Mouse (Mus musculus): Measurements from ENCODE around the gene Rbl2. TPM values are rescaled to one million over a fixed set of nuclear protein-coding genes. Genes with fewer than 3 reads are reported as not detected.

The Rbl2 gene
- polyA plus RNA-seq, 1 experiment from 2014 or later: 13.6 TPM

DNA sequence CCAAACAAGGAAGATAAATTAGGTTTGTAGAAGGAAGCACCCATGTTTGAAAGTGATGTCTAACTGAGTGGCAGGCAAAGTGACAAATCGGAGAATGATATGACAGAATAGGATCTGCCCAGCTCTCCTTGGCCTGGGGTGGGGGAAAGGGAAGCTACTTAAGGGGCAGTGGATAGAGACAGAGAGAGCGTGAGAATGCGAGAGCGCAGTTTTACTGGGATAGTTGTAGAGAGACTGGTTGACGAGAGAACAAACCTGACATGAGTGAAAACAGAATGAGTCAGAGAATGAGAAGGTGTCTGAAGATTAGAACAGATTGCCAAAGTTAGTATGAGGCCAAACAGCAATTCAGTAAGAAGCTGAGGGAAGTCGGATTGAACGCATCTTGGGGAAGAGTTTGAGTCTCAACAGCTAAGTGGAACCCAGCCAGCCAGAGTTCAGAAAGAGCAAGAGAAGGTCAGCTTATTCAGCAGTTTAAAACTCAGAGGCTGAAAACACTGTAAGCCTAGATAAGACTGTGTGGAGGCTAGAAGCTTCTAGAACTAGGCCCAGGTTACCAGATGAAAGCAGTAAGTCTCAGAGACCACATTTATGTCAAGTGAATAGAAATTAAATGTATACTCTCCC lies 9.9 kb upstream of the Rbl2 start:
- no peak overlapping the region for H3K4me2 ChIP-seq
- H3K27me3 ChIP-seq (ENCODE audit: control insufficient read depth, insufficient read depth, low read length): no peaks in the 10 kb centered on the region
- no peak overlapping the region for H3K4me3 ChIP-seq (ENCODE audit: low read depth, low read length)
- H3K9ac ChIP-seq (ENCODE audit: low read length): no peak overlapping the region
- H3K36me3 ChIP-seq (ENCODE audit: control insufficient read depth, insufficient read depth, low read length): no peaks in the 10 kb centered on the region
- 93% methylated on average over 7 of the region's 7 CpGs for WGBS
- no peak overlapping the region for H3K27ac ChIP-seq (ENCODE audit: low read depth, low read length)
- DNase-seq (ENCODE audit: low spot score, missing footprints): no peak
- no peak for ATAC-seq (ENCODE audit: low FRiP score)
- H3K9me3 ChIP-seq (ENCODE audit: control insufficient read depth, low read length): no peaks in the 10 kb centered on the region
- no peaks in the 10 kb centered on the region for H3K4me1 ChIP-seq (ENCODE audit: control insufficient read depth, insufficient read depth, low read length)

DNA sequence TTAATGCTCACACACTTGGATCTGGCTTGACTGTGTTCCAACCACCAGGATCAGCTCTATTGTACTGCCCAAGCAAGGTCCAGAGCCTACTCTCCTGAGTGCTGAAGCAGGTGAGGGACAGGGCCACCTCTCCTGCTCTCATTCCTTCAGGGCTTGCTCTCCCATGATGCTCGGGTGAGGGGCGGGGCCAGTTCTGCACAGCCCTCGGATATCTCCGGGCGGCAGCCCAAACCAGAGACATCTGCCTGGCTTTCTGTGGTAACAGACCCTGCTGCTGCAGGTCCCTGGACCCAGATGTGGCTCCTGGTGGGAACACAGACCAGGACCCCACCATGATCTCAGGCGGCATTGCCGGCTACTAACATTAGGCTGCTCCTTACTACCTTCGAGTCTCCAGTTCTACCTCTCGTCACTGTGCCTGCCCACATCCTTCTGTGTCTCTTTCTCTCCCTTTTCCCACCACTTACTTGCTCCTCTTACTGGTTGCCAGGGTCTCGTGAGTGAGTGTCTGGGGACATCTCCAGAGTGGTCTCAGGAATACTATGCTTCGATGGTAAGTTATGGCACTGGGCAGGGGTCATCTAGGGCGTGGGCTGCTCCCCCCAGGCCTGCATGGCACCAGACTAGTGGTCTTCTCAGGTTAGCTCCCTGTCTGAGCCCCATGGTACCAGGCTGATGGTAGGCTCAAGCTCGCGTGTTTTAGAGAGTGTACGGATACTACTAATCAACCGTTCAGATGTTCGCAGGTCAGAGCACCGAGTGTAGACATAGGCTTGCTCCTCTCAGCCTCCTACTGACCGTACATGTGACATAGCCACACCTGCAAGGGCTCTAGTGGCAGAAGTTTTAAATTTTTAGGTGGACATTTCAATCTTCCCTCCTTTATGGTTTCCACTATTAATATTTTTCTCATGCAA lies 9.0 kb upstream of the Rbl2 start:
- Histone ChIP-seq H3K4me1 (ENCODE audit: control insufficient read depth, insufficient read depth, low read length) (no peaks in the 10 kb centered on the region), H3K4me3 (ENCODE audit: low read depth, low read length) (no peak overlapping the region), H3K36me3 (ENCODE audit: control insufficient read depth, insufficient read depth, low read length) (no peaks in the 10 kb centered on the region), H3K27me3 (ENCODE audit: control insufficient read depth, insufficient read depth, low read length) (no peaks in the 10 kb centered on the region), H3K9ac (ENCODE audit: low read length) (no peak overlapping the region), H3K4me2 (no peak overlapping the region), H3K9me3 (ENCODE audit: control insufficient read depth, low read length) (no peaks in the 10 kb centered on the region), H3K27ac (ENCODE audit: low read depth, low read length) (no peak overlapping the region)
- 81% methylated on average over 19 of the region's 19 CpGs for WGBS
- no peak for DNase-seq (ENCODE audit: low spot score, missing footprints)
- ATAC-seq (ENCODE audit: low FRiP score): no peak

DNA sequence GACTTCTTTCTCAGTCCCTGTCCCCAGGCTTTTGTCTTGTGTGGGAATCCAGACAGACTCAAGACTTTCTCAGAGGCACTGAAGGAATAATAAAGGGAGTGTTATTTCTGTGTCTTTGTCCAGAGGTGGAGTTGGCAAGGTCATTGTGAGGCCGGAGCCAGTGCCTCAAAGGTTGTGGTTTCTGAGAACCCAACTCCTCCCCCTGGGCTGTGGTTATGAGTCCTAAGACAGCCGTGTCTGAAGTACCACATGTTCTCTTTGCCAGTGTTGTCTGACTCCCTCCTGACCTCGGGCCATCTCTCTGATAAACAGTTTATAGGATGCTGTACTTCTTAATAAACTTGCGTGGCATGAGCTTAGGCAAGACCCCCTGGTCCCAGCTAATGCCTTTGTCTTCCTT lies 4.7 kb upstream of the Rbl2 start:
- 90% methylated on average over 4 of the region's 4 CpGs for WGBS
- no peak overlapping the region for H3K27ac ChIP-seq (ENCODE audit: low read depth, low read length)

DNA sequence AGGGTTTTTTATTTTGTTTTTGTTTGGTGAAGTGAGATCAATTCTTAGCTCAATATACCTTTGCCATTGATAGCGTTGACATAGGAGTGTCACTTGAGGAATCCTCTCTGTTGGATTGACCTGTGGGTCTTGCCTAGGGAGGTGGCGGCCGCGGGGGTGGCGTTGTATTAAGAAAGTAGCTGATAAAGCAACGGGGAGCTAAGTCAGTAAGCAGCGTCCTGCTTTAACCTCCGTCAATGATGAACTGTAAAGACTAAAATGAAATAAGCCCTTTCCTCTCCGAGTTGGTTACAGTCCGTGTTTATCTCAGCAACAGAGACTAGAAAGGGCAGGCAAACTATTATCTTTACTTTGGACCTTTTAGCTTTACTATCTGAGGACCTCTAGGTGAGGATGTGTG lies 450 bp upstream of the Rbl2 start:
- no peak for DNase-seq (ENCODE audit: low spot score, missing footprints)
- no peaks in the 10 kb centered on the region for H3K27me3 ChIP-seq (ENCODE audit: control insufficient read depth, insufficient read depth, low read length)
- no peaks in the 10 kb centered on the region for H3K36me3 ChIP-seq (ENCODE audit: control insufficient read depth, insufficient read depth, low read length)
- WGBS: 10% methylated on average over 10 of the region's 10 CpGs
- peak overlapping the region; percentile 69 for H3K4me3 ChIP-seq (ENCODE audit: low read depth, low read length)
- H3K27ac ChIP-seq (ENCODE audit: low read depth, low read length): no peak overlapping the region
- no peaks in the 10 kb centered on the region for H3K9me3 ChIP-seq (ENCODE audit: control insufficient read depth, low read length)
- H3K4me2 ChIP-seq: peak overlapping the region; percentile 66
- H3K9ac ChIP-seq (ENCODE audit: low read length): peak overlapping the region; percentile 24; the same call in 1 of the 2 replicates
- no peak; the same call in 1 of the 2 replicates for ATAC-seq (ENCODE audit: low FRiP score)
- peaks cover 4% of the 10 kb centered on the region for H3K4me1 ChIP-seq (ENCODE audit: control insufficient read depth, insufficient read depth, low read length)

More for the DNA sequence above, 4.7 kb upstream of the Rbl2 start:
- DNase-seq (ENCODE audit: low spot score, missing footprints) (no peak), ATAC-seq (ENCODE audit: low FRiP score) (no peak)
- Histone ChIP-seq H3K4me2 (no peak overlapping the region), H3K9me3 (ENCODE audit: control insufficient read depth, low read length) (no peaks in the 10 kb centered on the region), H3K4me1 (ENCODE audit: control insufficient read depth, insufficient read depth, low read length) (no peaks in the 10 kb centered on the region), H3K4me3 (ENCODE audit: low read depth, low read length) (no peak overlapping the region), H3K36me3 (ENCODE audit: control insufficient read depth, insufficient read depth, low read length) (no peaks in the 10 kb centered on the region), H3K9ac (ENCODE audit: low read length) (no peak overlapping the region), H3K27me3 (ENCODE audit: control insufficient read depth, insufficient read depth, low read length) (no peaks in the 10 kb centered on the region)

DNA sequence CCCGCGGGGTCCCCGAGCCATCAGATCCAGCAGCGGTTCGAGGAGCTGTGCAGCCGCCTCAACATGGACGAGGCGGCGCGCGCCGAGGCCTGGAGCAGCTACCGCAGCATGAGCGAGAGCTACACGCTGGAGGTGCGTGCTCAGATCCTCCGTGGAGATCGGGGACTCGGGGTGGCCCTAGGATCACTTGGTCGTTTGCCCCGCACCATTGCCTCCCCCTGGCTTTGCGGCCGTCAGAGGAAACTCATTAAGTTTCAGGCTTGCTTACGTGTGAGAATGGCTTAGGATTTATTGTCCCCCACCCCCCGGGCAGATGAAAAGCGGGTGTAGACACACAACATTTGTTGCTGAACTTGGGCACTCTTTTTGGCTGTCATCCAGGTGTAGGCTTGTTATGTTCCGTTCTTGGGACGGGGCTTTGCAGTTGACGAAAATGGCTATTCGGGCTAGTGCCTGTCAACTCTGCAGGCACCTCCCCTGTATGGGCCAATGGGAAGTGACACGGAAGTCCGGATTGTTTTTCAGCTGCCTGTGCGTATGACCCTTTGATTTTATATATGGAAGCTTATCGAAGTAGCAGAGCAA lies 510 bp downstream of the Rbl2 start:
- DNase-seq (ENCODE audit: low spot score, missing footprints): peak; percentile 96
- under 1% methylated on average over 34 of the region's 34 CpGs for WGBS

DNA sequence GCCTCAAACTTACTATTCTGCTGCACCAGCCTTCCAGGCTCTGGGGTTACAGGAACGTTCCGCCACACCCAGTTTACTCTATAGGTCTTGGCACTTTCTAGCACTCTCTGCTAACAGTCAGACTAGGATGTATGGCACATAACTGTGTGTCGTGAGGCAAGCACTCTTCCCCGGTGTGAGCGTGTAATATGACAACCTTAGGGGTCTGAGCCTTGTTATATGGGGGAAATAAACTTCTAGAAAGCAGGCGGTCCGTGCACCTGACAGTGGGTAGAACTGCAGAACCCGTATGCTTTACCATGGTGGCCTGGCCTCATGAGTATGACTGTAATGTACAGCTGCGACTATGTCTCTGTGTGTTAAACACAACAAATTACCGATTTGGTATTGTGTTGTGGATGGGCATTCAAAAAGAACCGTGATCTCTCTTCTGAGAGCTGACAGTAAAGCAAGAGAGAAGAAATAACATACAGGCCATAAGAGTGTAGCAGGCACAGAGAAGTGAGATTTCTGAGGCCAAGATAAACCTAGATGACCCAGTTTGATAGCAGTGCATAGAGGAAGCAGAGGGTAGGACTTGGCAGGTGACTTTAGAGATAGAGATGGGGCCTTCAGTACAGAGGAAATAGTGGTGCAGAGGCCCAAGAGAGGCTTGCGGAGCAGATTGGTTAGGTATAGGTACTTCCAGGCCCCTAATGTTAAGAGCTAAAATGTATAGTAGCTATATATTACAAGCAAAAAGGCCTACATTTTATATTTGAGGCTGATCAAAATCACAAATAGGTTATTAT lies 7.4 kb downstream of the Rbl2 start:
- no peak for ATAC-seq (ENCODE audit: low FRiP score)
- no peaks in the 10 kb centered on the region for H3K27me3 ChIP-seq (ENCODE audit: control insufficient read depth, insufficient read depth, low read length)

More for the DNA sequence above, 510 bp downstream of the Rbl2 start:
- Histone ChIP-seq H3K4me3 (ENCODE audit: low read depth, low read length) (peak overlapping the region; percentile 69), H3K36me3 (ENCODE audit: control insufficient read depth, insufficient read depth, low read length) (no peaks in the 10 kb centered on the region), H3K4me1 (ENCODE audit: control insufficient read depth, insufficient read depth, low read length) (peaks cover 4% of the 10 kb centered on the region), H3K4me2 (peak overlapping the region; percentile 66), H3K9me3 (ENCODE audit: control insufficient read depth, low read length) (no peaks in the 10 kb centered on the region), H3K27me3 (ENCODE audit: control insufficient read depth, insufficient read depth, low read length) (no peaks in the 10 kb centered on the region), H3K9ac (ENCODE audit: low read length) (peak overlapping the region; percentile 73), H3K27ac (ENCODE audit: low read depth, low read length) (0 out of 2 replicates have a peak overlapping the region, but pooled peaks have one; percentile 22)
- ATAC-seq (ENCODE audit: low FRiP score): peak; percentile 82

DNA sequence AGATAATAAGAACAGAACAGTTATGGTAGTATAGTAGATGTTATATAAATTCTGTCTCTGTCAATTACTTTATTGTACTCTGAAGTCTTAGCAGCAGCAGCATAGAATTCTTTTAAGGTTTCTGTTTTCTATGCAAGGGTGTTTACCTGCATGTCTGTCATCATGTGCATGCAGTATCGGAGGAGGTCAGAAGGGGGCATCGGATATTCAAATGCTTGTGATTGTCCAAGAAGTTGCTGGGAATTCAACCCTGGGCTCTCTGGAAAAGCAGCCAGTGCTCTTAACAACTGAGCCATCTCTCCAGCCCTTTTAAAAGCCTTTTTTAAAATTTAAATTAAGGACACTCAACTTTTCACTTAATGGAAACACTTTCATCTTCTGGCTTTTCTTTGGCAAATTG lies 9.8 kb downstream of the Rbl2 start:
- Histone ChIP-seq H3K9me3 (ENCODE audit: control insufficient read depth, low read length) (no peaks in the 10 kb centered on the region), H3K4me3 (ENCODE audit: low read depth, low read length) (no peak overlapping the region), H3K27me3 (ENCODE audit: control insufficient read depth, insufficient read depth, low read length) (no peaks in the 10 kb centered on the region), H3K9ac (ENCODE audit: low read length) (no peak overlapping the region), H3K4me1 (ENCODE audit: control insufficient read depth, insufficient read depth, low read length) (no peaks in the 10 kb centered on the region), H3K4me2 (no peak overlapping the region), H3K27ac (ENCODE audit: low read depth, low read length) (no peak overlapping the region), H3K36me3 (ENCODE audit: control insufficient read depth, insufficient read depth, low read length) (no peaks in the 10 kb centered on the region; the same call in 1 of the 2 replicates)
- ATAC-seq (ENCODE audit: low FRiP score): no peak
- 93% methylated on average over 2 of the region's 2 CpGs for WGBS
- DNase-seq (ENCODE audit: low spot score, missing footprints): no peak

More for the DNA sequence above, 7.4 kb downstream of the Rbl2 start:
- Histone ChIP-seq H3K4me1 (ENCODE audit: control insufficient read depth, insufficient read depth, low read length) (no peaks in the 10 kb centered on the region), H3K4me2 (no peak overlapping the region), H3K4me3 (ENCODE audit: low read depth, low read length) (no peak overlapping the region), H3K9ac (ENCODE audit: low read length) (no peak overlapping the region), H3K36me3 (ENCODE audit: control insufficient read depth, insufficient read depth, low read length) (no peaks in the 10 kb centered on the region; the same call in 1 of the 2 replicates), H3K9me3 (ENCODE audit: control insufficient read depth, low read length) (no peaks in the 10 kb centered on the region), H3K27ac (ENCODE audit: low read depth, low read length) (no peak overlapping the region)
- DNase-seq (ENCODE audit: low spot score, missing footprints): no peak
- WGBS: 93% methylated on average over 12 of the region's 12 CpGs

DNA sequence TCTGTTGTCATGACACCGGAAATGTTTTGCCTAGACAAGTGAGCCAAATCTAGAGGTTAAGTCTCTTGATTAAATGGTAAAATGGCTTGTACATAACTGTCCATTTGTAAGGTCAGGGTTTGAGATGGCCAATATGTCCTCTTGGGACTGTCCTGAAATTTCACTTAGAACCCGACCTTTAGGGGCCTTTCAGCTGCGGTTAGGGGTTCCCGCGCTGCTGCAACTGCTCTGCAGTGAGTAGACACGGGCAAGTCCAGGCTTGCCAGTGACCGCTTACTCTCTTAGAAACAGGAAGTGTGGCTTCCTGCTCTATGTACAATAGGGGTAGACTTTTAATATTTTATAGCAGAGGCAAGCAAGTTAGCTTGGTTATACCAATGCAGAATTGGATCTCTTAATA lies 12.1 kb downstream of the Rbl2 start:
- H3K4me3 ChIP-seq (ENCODE audit: low read depth, low read length): no peak overlapping the region
- 90% methylated on average over 7 of the region's 7 CpGs for WGBS
- no peak overlapping the region for H3K4me2 ChIP-seq
- DNase-seq (ENCODE audit: low spot score, missing footprints) (no peak), ATAC-seq (ENCODE audit: low FRiP score) (no peak)
- no peaks in the 10 kb centered on the region for H3K9me3 ChIP-seq (ENCODE audit: control insufficient read depth, low read length)
- H3K36me3 ChIP-seq (ENCODE audit: control insufficient read depth, insufficient read depth, low read length): no peaks in the 10 kb centered on the region; the same call in 1 of the 2 replicates
- no peaks in the 10 kb centered on the region for H3K27me3 ChIP-seq (ENCODE audit: control insufficient read depth, insufficient read depth, low read length)
- H3K27ac ChIP-seq (ENCODE audit: low read depth, low read length): no peak overlapping the region
- no peak overlapping the region for H3K9ac ChIP-seq (ENCODE audit: low read length)
- H3K4me1 ChIP-seq (ENCODE audit: control insufficient read depth, insufficient read depth, low read length): no peaks in the 10 kb centered on the region

Measured in midbrain, embryonic 11.5 days (tissue).